Mouse (Mus musculus) layer of hippocampus, adult 9-11 months (tissue): ENCODE data around the gene Frmpd2.

Experiments used
- DNase-seq: peaks from one replicate; pipeline ENCODE4 v3.0.0; 2022

Gene Frmpd2

GRCm38 (mm10) chr14:33513877-33514276 lies 42.4 kb downstream of the Frmpd2 start:
- no peak for DNase-seq

GRCm38 (mm10) chr14:33514756-33515285 lies 43.3 kb downstream of the Frmpd2 start:
- no peak for DNase-seq

GRCm38 (mm10) chr14:33521538-33521937 lies 50.0 kb downstream of the Frmpd2 start:
- peak; percentile 83 for DNase-seq

- peak; percentile 45 for DNase-seq
These were observed 53.9 kb downstream of the Frmpd2 start for GRCm38 (mm10) chr14:33525272-33525983.

- DNase-seq: no peak
These were observed 55.1 kb downstream of the Frmpd2 start for GRCm38 (mm10) chr14:33526621-33527020.

- DNase-seq: no peak
These were observed 56.4 kb downstream of the Frmpd2 start for GRCm38 (mm10) chr14:33527938-33528337.

- DNase-seq: peak; percentile 71
These were observed 59.9 kb downstream of the Frmpd2 start for GRCm38 (mm10) chr14:33531331-33531912.

- DNase-seq: peak; percentile 63
These were observed 61.3 kb downstream of the Frmpd2 start for GRCm38 (mm10) chr14:33532792-33533191.

- DNase-seq: no peak
These were observed 62.0 kb downstream of the Frmpd2 start for GRCm38 (mm10) chr14:33533516-33533915.

GRCm38 (mm10) chr14:33535317-33535716 lies 63.8 kb downstream of the Frmpd2 start:
- no peak for DNase-seq

GRCm38 (mm10) chr14:33539559-33540167 lies 68.2 kb downstream of the Frmpd2 start:
- DNase-seq: no peak

- no peak for DNase-seq
These were observed 74.2 kb downstream of the Frmpd2 start for GRCm38 (mm10) chr14:33545565-33546143.

- DNase-seq: no peak
These were observed 77.2 kb downstream of the Frmpd2 start for GRCm38 (mm10) chr14:33548650-33549049.

GRCm38 (mm10) chr14:33549856-33550255 lies 78.4 kb downstream of the Frmpd2 start:
- peak; percentile 63 for DNase-seq

GRCm38 (mm10) chr14:33570737-33571136 lies 99.2 kb downstream of the Frmpd2 start:
- no peak for DNase-seq

GRCm38 (mm10) chr14:33573643-33574042 lies 102.1 kb downstream of the Frmpd2 start:
- DNase-seq: no peak

GRCm38 (mm10) chr14:33579771-33580484 lies 108.4 kb downstream of the Frmpd2 start:
- DNase-seq: peak; percentile 13

GRCm38 (mm10) chr14:33588951-33589350 lies 117.5 kb downstream of the Frmpd2 start, which contains the start of gene Ptpn20:
Ptpn20 (plus strand) TSS chr14:33589207.
- no peak for DNase-seq

- no peak for DNase-seq
These were observed 127.1 kb downstream of the Frmpd2 start for GRCm38 (mm10) chr14:33598376-33599130.

- DNase-seq: no peak
These were observed 135.9 kb downstream of the Frmpd2 start for GRCm38 (mm10) chr14:33607431-33607830.
